Mouse (Mus musculus) heart, embryonic 13.5 days (tissue): Measurements from ENCODE around the gene Gm2696. TPM values are rescaled to one million over a fixed set of nuclear protein-coding genes. Genes with fewer than 3 reads are reported as not detected.

ENCODE experiments used
- polyA plus RNA-seq: library from polyadenylated mRNA; unstranded; fragments of >200 nt; fragmentation: Nextera tagmentation; extraction: Ambion mirVana; gene quantifications from 2 replicates; pipeline ENCODE4 v1.2.1, GENCODE M21; 2015

Gene Gm2696
- polyA plus RNA-seq, 1 experiment from 2014 or later = not detected

Other genes starting within 250 kb of the Gm2696 start
- gene Pttg1ip, start 233.0 kb upstream of the Gm2696 start, polyA plus RNA-seq = 103 and 110 TPM in 2 replicates
- gene Sumo3, start 208.6 kb upstream of the Gm2696 start, polyA plus RNA-seq = 171 and 186 TPM in 2 replicates
- gene Gm49325, start 208.5 kb upstream of the Gm2696 start, polyA plus RNA-seq = 2.8 TPM in 1 of 2 replicates, not detected in the other
- 78.6 and 81.9 TPM in 2 replicates for gene Ube2g2, start 192.4 kb upstream of the Gm2696 start, polyA plus RNA-seq
- gene Tspear, start 128.1 kb upstream of the Gm2696 start, polyA plus RNA-seq = 0.07 TPM in 1 of 2 replicates, not detected in the other
- gene Gm19402, start 123.9 kb upstream of the Gm2696 start, polyA plus RNA-seq = not detected in 2 replicates
- gene Gm9508, start 117.4 kb upstream of the Gm2696 start, polyA plus RNA-seq = not detected in 2 replicates
- not detected in 2 replicates for gene Gm10272, start 108.1 kb upstream of the Gm2696 start, polyA plus RNA-seq
- not detected in 2 replicates for gene Gm10024, start 103.2 kb upstream of the Gm2696 start, polyA plus RNA-seq
- gene Gm10142, start 98.9 kb upstream of the Gm2696 start, polyA plus RNA-seq = not detected in 2 replicates
- not detected in 2 replicates for gene Krtap12-1, start 94.1 kb upstream of the Gm2696 start, polyA plus RNA-seq
- not detected in 2 replicates for gene Gm10100, start 88.2 kb upstream of the Gm2696 start, polyA plus RNA-seq
- gene Gm18596, start 72.0 kb upstream of the Gm2696 start, polyA plus RNA-seq = not detected in 2 replicates
- not detected in 2 replicates for gene Gm9736, start 63.3 kb upstream of the Gm2696 start, polyA plus RNA-seq
- gene Gm3233, start 55.0 kb upstream of the Gm2696 start, polyA plus RNA-seq = not detected in 2 replicates
- gene Gm3238, start 43.4 kb upstream of the Gm2696 start, polyA plus RNA-seq = not detected in 2 replicates
- not detected in 2 replicates for gene Gm7138, start 37.7 kb upstream of the Gm2696 start, polyA plus RNA-seq
- gene Gm3250, start 32.1 kb upstream of the Gm2696 start, polyA plus RNA-seq = not detected in 2 replicates
- not detected in 2 replicates for gene Gm7137, start 26.5 kb upstream of the Gm2696 start, polyA plus RNA-seq
- gene Gm9639, start 19.6 kb upstream of the Gm2696 start, polyA plus RNA-seq = not detected in 2 replicates
- not detected in 2 replicates for gene Gm19668, start 15.5 kb upstream of the Gm2696 start, polyA plus RNA-seq
- gene Gm9507, start 2.8 kb upstream of the Gm2696 start, polyA plus RNA-seq = not detected in 2 replicates
- gene Krtap10-4, start 12.4 kb downstream of the Gm2696 start, polyA plus RNA-seq = not detected in 2 replicates
- gene Krtap10-10, start 21.3 kb downstream of the Gm2696 start, polyA plus RNA-seq = not detected in 2 replicates
- gene Gm36176, start 32.1 kb downstream of the Gm2696 start, polyA plus RNA-seq = not detected in 2 replicates
- not detected in 2 replicates for gene Gm10318, start 38.2 kb downstream of the Gm2696 start, polyA plus RNA-seq
- gene Gm3285, start 47.3 kb downstream of the Gm2696 start, polyA plus RNA-seq = not detected in 2 replicates
- gene Lrrc3, start 87.9 kb downstream of the Gm2696 start, polyA plus RNA-seq = 1.8 and 2.0 TPM in 2 replicates
- 0.19 and 0.23 TPM in 2 replicates for gene Trpm2, start 155.9 kb downstream of the Gm2696 start, polyA plus RNA-seq
- gene 1810043G02Rik, start 163.8 kb downstream of the Gm2696 start, polyA plus RNA-seq = 16.3 and 18.0 TPM in 2 replicates
- gene Pfkl, start 195.4 kb downstream of the Gm2696 start, polyA plus RNA-seq = 190 and 214 TPM in 2 replicates
- 0.13 and 0.37 TPM in 2 replicates for gene Dnmt3l, start 227.3 kb downstream of the Gm2696 start, polyA plus RNA-seq
- gene Aire, start 228.9 kb downstream of the Gm2696 start, polyA plus RNA-seq = not detected in 2 replicates